Mouse (Mus musculus) limb, embryonic 10.5 days (tissue): ENCODE measurements around the gene Hes3. TPM values are rescaled to one million over a fixed set of nuclear protein-coding genes. Genes with fewer than 3 reads are reported as not detected.
A peak's percentile ranks its signal among the peaks of the same experiment; 100 is the strongest.

ENCODE experiments used
- DNase-seq: peaks from one replicate; pipeline ENCODE4 v3.0.0-alpha.2; 2017; ENCODE audit warnings: low spot score
- H3K27ac ChIP-seq: fragments of 300-500 bp; sonication (generic); 2 replicates; pipeline ENCODE4 v1.5.1; 2016; ENCODE audit warnings: mild to moderate bottlenecking
- H3K27me3 ChIP-seq: fragments of 300-500 bp; sonication (generic); 2 replicates; pipeline ENCODE4 v1.6.1; 2016; ENCODE audit warnings: low read depth, mild to moderate bottlenecking; ENCODE audit not compliant: poor library complexity, severe bottlenecking
- H3K36me3 ChIP-seq: fragments of 300-500 bp; sonication (generic); 2 replicates; pipeline ENCODE4 v1.6.1; 2016; ENCODE audit warnings: mild to moderate bottlenecking, moderate library complexity
- H3K4me1 ChIP-seq: fragments of 300-500 bp; sonication (generic); 2 replicates; pipeline ENCODE4 v1.6.1; 2016
- H3K4me3 ChIP-seq: fragments of 300-500 bp; sonication (generic); 2 replicates; pipeline ENCODE4 v1.5.1; 2016; ENCODE audit warnings: mild to moderate bottlenecking, moderate library complexity
- H3K9me3 ChIP-seq: fragments of 300-500 bp; sonication (generic); replicated peaks from 2 replicates; pipeline ENCODE4 v1.6.1; 2016; ENCODE audit warnings: mild to moderate bottlenecking
- WGBS: fragments of 180-500 bp; shearing (Covaris S2); methylation state at CpG from one replicate; pipeline ENCODE4 v1.1.7; 2016; 5-methylcytosine and 5-hydroxymethylcytosine counted together
- polyA plus RNA-seq: library from polyadenylated mRNA; unstranded; fragments of >200 nt; fragmentation: Nextera tagmentation; extraction: Ambion mirVana; gene quantifications from 2 replicates; pipeline ENCODE4 v1.2.1, GENCODE M21; 2016

Hes3 gene
- polyA plus RNA-seq, 1 experiment from 2014 or later: not detected

DNA sequence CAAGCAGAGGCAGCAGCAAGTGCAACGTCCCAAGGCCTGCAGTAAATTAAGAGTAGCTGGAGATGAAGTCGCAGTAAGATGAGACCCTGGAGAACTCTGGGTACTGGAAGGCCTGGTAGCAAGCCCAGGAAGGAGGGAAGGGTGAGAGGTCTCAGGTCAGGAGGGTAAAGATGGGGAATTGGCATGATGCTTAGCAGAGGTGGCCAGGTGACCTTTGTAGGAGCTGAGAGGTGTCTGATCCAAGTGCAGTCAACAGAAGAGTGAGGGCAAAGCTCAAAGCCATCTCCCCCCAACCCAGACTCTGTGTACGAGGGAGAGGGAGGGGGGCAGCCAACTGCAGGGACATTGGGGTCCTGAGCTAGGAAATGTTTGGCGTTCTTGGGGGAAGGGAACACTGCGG, 30.0 kb upstream of the Hes3 start:
- no peak overlapping the region for H3K4me3 ChIP-seq
- WGBS: 47% methylated on average over 5 of the region's 5 CpGs
- H3K36me3 ChIP-seq: no peaks in the 10 kb centered on the region
- no peak for DNase-seq
- H3K27ac ChIP-seq: no peak overlapping the region
- H3K27me3 ChIP-seq: peaks cover 35% of the 10 kb centered on the region
- no peaks in the 10 kb centered on the region for H3K9me3 ChIP-seq
- peaks cover 11% of the 10 kb centered on the region for H3K4me1 ChIP-seq

DNA sequence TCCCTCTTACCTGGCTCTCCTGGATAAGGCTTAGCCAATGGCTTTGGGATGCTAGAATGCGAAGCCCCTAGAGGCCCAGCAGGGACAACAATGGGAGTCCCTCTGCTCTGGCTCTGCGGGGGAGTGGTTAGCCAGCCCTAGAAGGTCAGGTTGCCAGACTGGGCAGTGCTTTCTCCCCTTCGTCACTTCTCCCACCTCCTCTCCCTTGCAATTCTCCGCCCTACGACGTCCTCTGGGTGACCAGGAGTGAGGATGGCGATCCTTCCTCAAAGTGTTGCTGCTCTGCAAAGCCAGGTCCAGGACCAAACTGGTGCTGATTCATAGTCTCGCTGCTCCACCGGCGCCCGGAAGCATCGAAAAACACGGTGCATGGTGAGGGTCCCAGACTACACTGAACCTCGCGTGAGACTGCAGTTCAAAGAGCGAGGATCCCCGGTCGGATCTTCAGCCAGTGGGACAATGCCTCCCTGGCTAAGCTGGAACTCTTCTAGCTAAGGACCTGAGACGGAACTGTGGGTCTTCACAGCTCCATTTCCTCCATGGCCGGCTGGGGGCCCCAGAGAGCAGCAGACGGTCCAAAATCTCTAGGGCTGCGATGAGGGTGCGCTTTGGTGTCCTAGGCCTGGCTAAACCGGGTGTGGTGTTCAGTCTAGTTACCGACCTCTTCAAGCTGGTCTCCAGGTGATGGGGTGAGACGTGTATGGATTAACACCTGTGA, 27.2 kb upstream of the Hes3 start, which contains the start of gene Rnf207:
Gene Rnf207, minus strand, starts transcription at position 477 of the 718 bp plus-strand sequence.
- Histone ChIP-seq H3K27ac (0 out of 2 replicates have a peak within 1 kb of the TSS, but pooled peaks have one; percentile 31), H3K4me3 (peak within 1 kb of the TSS; percentile 37), H3K27me3 (peaks cover 63% of the 10 kb centered on the region), H3K36me3 (no peaks in the 10 kb centered on the region), H3K4me1 (peaks cover 30% of the 10 kb centered on the region), H3K9me3 (no peaks in the 10 kb centered on the region)
- DNase-seq: peak; percentile 61
- WGBS: 2% methylated on average over 26 of the region's 26 CpGs

GRCm38 (mm10) chr4:152317631-152318033, 26.2 kb upstream of the Hes3 start:
- Histone ChIP-seq H3K4me1 (peaks cover 40% of the 10 kb centered on the region), H3K27ac (no peak overlapping the region), H3K27me3 (peaks cover 73% of the 10 kb centered on the region), H3K4me3 (no peak overlapping the region), H3K36me3 (no peaks in the 10 kb centered on the region), H3K9me3 (no peaks in the 10 kb centered on the region)
- WGBS: 94% methylated on average over 6 of the region's 6 CpGs
- no peak for DNase-seq

GRCm38 (mm10) chr4:152315498-152316213, 24.2 kb upstream of the Hes3 start:
- 1% methylated on average over 43 of the region's 43 CpGs for WGBS
- Histone ChIP-seq H3K4me3 (peak overlapping the region; percentile 46), H3K27me3 (peaks cover 88% of the 10 kb centered on the region), H3K36me3 (no peaks in the 10 kb centered on the region), H3K4me1 (peaks cover 48% of the 10 kb centered on the region), H3K27ac (no peak overlapping the region), H3K9me3 (no peaks in the 10 kb centered on the region)
- no peak for DNase-seq

- H3K27ac ChIP-seq: no peak overlapping the region
- no peaks in the 10 kb centered on the region for H3K9me3 ChIP-seq
- peaks cover 100% of the 10 kb centered on the region for H3K27me3 ChIP-seq
- H3K4me1 ChIP-seq: peaks cover 48% of the 10 kb centered on the region
- H3K36me3 ChIP-seq: peaks cover 3% of the 10 kb centered on the region; the same call in 1 of the 2 replicates
- no peak overlapping the region for H3K4me3 ChIP-seq
- no peak for DNase-seq
Observed at GRCm38 (mm10) chr4:152313934-152314333, 22.5 kb upstream of the Hes3 start.

DNA sequence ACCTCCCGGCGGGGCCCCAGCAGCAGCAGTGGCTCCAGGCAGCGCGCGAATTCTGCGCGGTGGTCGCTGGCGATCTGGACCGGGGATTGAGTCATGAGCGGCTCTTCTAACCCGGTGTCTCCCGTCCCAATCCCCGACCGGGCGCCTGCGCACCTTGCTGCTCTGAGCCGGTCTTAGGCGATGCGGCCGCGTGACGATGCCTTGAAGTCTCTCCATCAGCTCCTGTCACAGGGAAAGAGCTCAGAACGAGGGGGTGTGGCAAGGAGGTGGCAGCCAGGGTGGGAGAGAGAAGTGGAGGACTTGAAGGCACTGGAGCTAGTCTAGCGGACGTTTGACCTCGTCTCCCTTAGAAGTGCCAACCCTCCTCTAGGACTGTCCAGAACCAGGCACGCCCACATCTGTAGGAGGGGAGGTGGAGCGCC, 21.8 kb upstream of the Hes3 start:
- H3K4me3 ChIP-seq: peak overlapping the region; percentile 43
- peaks cover 6% of the 10 kb centered on the region; the same call in 1 of the 2 replicates for H3K36me3 ChIP-seq
- no peaks in the 10 kb centered on the region for H3K9me3 ChIP-seq
- H3K27me3 ChIP-seq: peaks cover 96% of the 10 kb centered on the region
- peaks cover 41% of the 10 kb centered on the region for H3K4me1 ChIP-seq
- WGBS: under 1% methylated on average over 29 of the region's 29 CpGs
- peak; percentile 68 for DNase-seq
- H3K27ac ChIP-seq: no peak overlapping the region

DNA sequence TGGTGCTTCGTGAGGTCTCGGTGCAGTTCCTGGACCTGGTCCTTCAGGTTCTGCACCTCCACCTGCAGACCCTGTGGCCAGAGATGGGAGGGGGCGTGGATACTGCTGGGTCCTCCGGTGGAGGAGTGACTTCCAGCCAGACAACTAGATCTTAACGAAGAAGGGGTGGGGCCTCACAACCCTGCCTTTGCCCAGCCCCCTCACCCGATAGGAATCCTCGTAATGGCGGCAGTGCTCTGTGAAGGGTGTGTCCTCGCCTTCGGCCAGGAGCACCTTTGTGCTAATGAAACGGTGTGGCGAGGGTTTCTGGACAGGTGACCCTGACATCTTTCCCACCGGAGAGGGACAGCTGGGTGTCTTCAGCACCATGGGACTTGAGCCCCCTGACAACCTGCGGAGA, 20.7 kb upstream of the Hes3 start:
- H3K27ac ChIP-seq: no peak overlapping the region
- peaks cover 38% of the 10 kb centered on the region for H3K4me1 ChIP-seq
- DNase-seq: no peak
- H3K9me3 ChIP-seq: no peaks in the 10 kb centered on the region
- peak overlapping the region; percentile 43 for H3K4me3 ChIP-seq
- H3K36me3 ChIP-seq: peaks cover 6% of the 10 kb centered on the region; the same call in 1 of the 2 replicates
- H3K27me3 ChIP-seq: peaks cover 86% of the 10 kb centered on the region
- 2% methylated on average over 14 of the region's 14 CpGs for WGBS

- H3K27ac ChIP-seq: no peak overlapping the region
- peaks cover 7% of the 10 kb centered on the region for H3K4me1 ChIP-seq
- H3K27me3 ChIP-seq: peaks cover 39% of the 10 kb centered on the region
- no peak overlapping the region for H3K4me3 ChIP-seq
- DNase-seq: no peak
- no peaks in the 10 kb centered on the region for H3K9me3 ChIP-seq
- 82% methylated on average over 9 of the region's 9 CpGs for WGBS
- peaks cover 36% of the 10 kb centered on the region for H3K36me3 ChIP-seq
Observed at GRCm38 (mm10) chr4:152307542-152307941, 16.1 kb upstream of the Hes3 start.

DNA sequence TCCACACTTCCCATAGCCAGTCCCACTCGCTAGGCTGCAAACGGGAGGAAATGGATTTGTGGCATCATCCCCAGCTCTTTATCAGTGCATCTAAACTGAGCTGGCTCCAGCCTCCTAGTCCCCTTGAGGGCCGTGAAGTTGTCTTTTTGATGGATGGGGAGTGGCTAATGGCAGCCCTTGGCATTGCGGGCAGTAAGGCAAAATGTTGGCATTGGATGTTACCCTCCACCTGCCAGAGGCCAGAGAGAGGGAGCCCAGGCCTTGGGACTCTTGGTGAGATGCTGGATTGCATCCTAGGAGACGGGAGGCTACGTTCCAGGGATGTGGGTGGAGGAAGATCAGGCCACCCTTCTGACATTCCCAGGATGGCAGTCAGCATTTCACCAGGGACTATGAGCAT, 14.5 kb upstream of the Hes3 start:
- peaks cover 51% of the 10 kb centered on the region for H3K36me3 ChIP-seq
- H3K27me3 ChIP-seq: peaks cover 24% of the 10 kb centered on the region
- H3K27ac ChIP-seq: no peak overlapping the region
- no peaks in the 10 kb centered on the region for H3K9me3 ChIP-seq
- no peaks in the 10 kb centered on the region for H3K4me1 ChIP-seq
- no peak for DNase-seq
- no peak overlapping the region for H3K4me3 ChIP-seq
- WGBS: 84% methylated on average over 6 of the region's 6 CpGs

GRCm38 (mm10) chr4:152304685-152305084, 13.2 kb upstream of the Hes3 start:
- Histone ChIP-seq H3K9me3 (no peaks in the 10 kb centered on the region), H3K4me3 (no peak overlapping the region), H3K4me1 (no peaks in the 10 kb centered on the region), H3K27me3 (peaks cover 11% of the 10 kb centered on the region; the same call in 1 of the 2 replicates), H3K27ac (no peak overlapping the region), H3K36me3 (peaks cover 64% of the 10 kb centered on the region)
- DNase-seq: no peak
- WGBS: 91% methylated on average over 6 of the region's 6 CpGs

DNA sequence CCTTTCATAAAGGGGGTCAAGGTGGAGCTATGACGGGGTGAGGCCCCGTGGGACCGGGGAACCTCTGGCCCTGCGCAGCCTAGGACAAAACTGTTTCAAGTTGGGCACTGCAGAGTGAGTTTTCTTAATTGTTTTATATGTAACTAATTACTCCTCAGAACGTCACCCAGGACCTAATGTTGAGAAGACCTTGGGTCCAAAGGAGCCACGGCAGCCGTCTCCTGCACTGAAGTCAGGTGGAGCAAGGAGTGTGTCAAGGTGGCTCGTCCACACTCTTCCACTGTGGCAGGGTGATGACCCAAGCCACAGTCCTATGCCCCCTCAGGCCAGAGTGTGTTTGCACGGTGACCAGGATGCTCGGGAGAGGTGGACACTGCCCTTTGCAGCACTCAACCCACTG, 11.7 kb upstream of the Hes3 start:
- WGBS: 93% methylated on average over 10 of the region's 10 CpGs

GRCm38 (mm10) chr4:152302012-152302411, 10.6 kb upstream of the Hes3 start:
- H3K27ac ChIP-seq: no peak overlapping the region
- H3K9me3 ChIP-seq: no peaks in the 10 kb centered on the region
- peaks cover 20% of the 10 kb centered on the region for H3K4me1 ChIP-seq
- 84% methylated on average over 11 of the region's 11 CpGs for WGBS
- H3K27me3 ChIP-seq: no peaks in the 10 kb centered on the region
- no peak overlapping the region for H3K4me3 ChIP-seq
- DNase-seq: no peak
- peaks cover 62% of the 10 kb centered on the region for H3K36me3 ChIP-seq

More for the DNA sequence above, 11.7 kb upstream of the Hes3 start:
- peaks cover 62% of the 10 kb centered on the region for H3K36me3 ChIP-seq
- H3K9me3 ChIP-seq: no peaks in the 10 kb centered on the region
- peaks cover 9% of the 10 kb centered on the region for H3K4me1 ChIP-seq
- no peaks in the 10 kb centered on the region for H3K27me3 ChIP-seq
- H3K4me3 ChIP-seq: no peak overlapping the region
- H3K27ac ChIP-seq: no peak overlapping the region
- no peak for DNase-seq

GRCm38 (mm10) chr4:152300375-152300774, 8.9 kb upstream of the Hes3 start:
- Histone ChIP-seq H3K36me3 (peaks cover 60% of the 10 kb centered on the region), H3K27me3 (peaks cover 7% of the 10 kb centered on the region), H3K4me1 (peaks cover 33% of the 10 kb centered on the region), H3K4me3 (no peak overlapping the region), H3K27ac (no peak overlapping the region), H3K9me3 (no peaks in the 10 kb centered on the region)
- WGBS: 96% methylated on average over 8 of the region's 8 CpGs
- DNase-seq: no peak
